In genomic region chr9:107770374-107771290, GRCm38 (mm10) we compare ENCODE assay signal across 1 mouse cellular context.
TF ChIP-seq lines count a peak whose summit lies in the region.

Gene Rbm5 (minus strand): TSS chr9:107770996.

TF ChIP-seq in MEL, 35 proteins besides CTCF, POLR2A, EP300 and RAD21 (continued from another document):
- peak; percentile 61; the same call in 1 of the 2 replicates for TF ChIP-seq MAZ (IDR thresholded peaks at IDR 0.05; ENCODE audit: low read depth, low read length)
- TF ChIP-seq NRF1 (IDR thresholded peaks at IDR 0.05; ENCODE audit: insufficient read depth, low read depth, low read length, poor library complexity, severe bottlenecking), result peak; percentile 67
- no peak for TF ChIP-seq BHLHE40 (IDR thresholded peaks at IDR 0.05; ENCODE audit: borderline replicate concordance, low read depth, low read length)
- TF ChIP-seq USF1 (IDR thresholded peaks at IDR 0.05; ENCODE audit: low read depth, low read length), result no peak
